Mouse (Mus musculus) ovary, adult 18-20 months (tissue): Measurements from ENCODE around the gene Txlng.
"Not testable (repeated sequence)": the region's sequence is repeated elsewhere in the genome, so short reads cannot be mapped to it uniquely, and the experiment has no call there.

Experiments used
- DNase-seq: peaks from one replicate; pipeline ENCODE4 v3.0.0; 2022; ENCODE audit warnings: low spot score, mixed read lengths

Gene Txlng

DNA sequence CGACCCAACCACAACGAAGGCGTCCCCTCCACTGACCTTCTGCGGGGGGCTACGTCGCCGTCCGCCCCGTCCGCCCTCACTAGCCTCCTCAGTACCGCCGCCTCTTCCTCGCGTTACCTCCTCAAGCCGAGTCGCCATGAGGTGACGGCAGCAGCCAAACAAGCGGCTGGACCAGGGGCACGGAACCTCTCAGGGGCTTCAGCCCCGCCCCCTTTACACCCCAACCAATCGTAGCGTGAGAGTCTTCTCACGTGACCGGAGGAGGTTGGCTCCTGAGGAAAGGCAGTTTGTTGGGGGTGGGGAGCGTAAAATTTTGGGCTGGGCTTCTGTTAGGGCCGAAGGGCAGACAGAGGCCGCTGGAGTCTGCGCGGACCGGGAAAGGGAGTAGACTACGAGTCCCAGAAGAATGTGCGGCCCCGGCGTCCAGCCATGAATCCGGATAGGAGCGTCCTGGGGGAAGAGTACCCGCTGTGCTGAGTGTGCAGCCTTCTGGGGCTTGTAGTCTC lies at the start of gene Txlng:
TSS of gene Txlng (minus strand) at position 252 of the 506 bp plus-strand sequence.
- peak; percentile 97 for DNase-seq

DNA sequence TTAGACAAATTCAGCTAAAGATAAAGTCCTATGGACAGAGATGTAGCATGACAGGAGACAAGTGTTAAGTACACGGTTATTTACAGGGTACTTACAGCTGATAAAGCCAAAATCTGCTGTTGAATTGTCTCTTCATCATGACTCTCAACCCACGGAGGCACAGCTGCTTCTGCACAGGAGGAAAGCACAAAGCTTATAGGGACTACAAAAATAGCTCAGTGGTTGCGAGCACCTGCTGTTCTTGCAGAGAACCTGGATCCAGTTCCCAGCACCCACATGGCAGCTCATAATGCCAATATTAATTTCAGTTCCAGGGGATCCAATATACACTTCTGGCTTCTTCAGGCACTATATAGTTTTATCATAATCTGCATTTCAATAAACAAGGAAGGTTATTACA lies 49.0 kb upstream of the Txlng start:
- DNase-seq: no peak

DNA sequence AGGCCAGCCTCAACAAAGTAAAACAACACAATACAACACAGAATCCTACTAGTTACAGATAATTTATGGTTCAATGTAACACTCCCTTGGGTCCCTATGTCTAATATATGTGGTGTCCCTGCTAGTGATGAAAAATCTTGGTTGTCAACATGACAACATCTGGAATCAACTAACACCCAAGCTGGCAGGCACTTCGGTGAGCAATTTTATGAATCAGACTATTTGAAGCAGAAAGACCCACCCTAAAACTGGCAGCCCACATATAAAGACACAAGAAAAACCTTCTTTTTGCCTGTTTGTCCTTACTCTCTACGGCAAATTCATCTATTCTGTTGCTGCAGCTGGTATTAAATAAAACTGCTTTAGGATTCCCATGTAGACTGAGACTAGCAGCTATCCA lies 44.5 kb upstream of the Txlng start:
- DNase-seq: no peak

DNA sequence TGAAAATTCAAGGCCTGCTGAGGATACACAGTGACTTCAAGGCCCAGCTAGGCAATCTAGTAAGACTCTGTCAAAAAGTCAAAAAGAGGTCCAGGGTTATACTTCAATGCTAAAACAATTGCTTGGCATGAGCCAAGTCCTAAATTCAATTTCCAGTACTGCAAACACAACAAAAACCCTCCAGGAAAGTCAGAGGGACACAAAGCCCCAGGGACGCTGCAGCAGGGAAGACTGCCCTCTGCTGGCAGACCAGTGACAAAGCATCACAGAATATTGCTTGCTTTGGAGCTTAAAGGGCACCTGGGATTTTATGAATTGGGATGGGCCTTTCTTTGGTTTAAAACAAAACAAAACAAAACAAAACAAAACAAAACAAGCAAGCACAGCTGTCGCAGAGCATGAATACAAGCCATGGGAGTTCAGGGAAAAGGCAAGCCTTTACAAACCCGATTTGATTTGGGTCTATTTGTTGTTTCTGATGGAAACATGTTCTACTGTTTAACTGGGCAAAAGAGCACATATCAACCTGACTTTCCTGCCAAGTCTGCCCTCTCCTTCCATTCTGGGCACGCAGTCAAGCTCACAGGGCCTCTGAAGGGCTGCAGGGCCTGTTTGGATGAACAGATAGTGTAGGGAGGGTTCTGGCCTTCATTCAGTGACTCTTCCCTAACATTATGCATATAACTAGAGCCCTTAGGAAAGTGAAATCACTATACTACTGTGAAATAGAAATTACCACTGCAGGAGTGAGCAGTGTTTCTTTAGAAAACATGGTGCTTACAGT lies 42.7 kb upstream of the Txlng start:
- peak; percentile 30 for DNase-seq

GRCm38 (mm10) chrX:162868294-162868965 lies 39.2 kb upstream of the Txlng start:
- DNase-seq: peak; percentile 26

DNA sequence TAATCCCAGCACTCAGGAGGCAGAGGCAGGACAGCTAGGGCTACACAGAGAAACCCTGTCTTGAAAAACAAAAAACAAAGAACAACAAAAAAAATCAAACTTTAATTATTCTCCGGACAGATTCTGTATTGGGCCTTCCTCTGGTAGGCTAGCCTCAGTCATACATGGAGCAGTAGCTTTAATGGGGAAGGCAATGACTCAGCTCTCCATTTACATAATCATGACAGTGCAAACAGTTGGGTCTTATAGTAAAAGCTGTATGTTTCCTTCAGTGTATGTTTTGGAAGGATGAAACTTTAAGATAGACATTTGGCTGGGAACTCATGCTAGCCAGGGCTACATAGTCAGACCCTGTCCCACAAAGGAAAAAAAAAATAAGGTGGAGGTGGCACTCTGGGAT lies 19.4 kb upstream of the Txlng start:
- DNase-seq: no peak

DNA sequence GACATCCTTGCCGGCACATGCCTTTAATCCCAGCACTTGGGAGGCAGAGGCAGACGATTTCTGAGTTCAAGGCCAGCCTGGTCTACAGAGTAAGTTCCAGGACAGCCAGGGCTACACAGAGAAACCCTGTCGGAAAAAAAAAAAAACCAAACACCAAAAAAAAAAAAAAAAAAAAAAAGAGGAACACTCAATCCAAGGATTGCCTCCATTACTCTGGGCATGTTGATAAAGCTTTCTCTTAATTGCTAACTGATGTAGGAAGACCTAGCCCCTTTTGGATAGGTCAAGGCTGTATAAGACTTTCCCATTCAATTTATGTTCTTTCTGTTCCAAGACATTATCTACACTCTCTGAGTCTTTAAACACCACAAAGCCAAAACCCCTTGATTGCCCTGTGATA lies 16.3 kb upstream of the Txlng start:
- DNase-seq: no peak

DNA sequence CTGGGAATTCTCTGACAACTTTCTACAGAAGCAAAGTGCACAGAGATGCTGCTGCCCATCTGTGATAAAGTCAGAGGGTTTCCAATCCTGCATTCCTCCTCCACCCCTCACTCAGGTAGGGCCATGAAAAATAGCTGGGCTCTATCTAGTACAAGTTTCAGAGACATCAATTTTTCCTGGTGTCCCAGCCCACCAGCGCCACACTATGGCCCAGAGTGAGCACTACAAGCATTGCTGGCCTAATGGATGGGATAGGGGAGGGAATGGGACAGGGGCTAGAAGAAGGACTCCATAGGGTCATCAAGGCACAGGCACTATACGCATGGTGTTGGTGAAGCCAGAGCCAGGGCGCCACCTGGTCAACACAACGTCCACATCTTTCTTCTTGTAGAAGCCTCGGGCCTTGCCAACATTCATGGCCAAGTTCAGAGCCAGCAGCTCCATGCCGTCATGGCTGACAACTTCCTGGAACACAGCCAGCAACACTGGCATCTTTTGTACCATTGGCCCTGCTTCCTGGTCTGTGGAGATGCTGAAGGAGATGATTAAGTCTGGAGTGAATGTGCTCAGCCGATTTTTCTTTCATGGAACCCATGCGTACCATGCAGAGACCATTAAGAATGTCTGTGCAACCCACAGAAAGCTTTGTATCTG lies 15.3 kb upstream of the Txlng start:
- DNase-seq: no peak

DNA sequence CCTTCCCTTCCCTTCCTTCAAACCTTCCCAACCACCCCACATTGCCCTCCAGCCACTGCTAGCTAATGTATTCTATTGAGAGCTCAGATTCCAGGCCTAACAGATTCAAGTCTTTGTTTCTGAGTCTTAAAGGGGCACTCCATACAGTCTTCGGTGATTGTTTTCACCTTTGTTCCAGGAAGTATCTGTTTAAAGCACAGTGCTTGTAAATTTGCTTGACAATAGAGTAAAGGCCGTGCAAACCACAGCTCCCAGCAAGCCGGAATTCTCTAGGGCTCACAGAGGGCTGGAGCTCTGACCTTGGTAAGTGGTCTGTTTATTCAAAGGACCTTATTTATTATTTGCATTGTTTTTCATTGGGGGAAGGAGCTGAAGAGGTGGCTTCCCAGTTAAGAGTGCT lies 2.8 kb upstream of the Txlng start:
- DNase-seq: no peak

DNA sequence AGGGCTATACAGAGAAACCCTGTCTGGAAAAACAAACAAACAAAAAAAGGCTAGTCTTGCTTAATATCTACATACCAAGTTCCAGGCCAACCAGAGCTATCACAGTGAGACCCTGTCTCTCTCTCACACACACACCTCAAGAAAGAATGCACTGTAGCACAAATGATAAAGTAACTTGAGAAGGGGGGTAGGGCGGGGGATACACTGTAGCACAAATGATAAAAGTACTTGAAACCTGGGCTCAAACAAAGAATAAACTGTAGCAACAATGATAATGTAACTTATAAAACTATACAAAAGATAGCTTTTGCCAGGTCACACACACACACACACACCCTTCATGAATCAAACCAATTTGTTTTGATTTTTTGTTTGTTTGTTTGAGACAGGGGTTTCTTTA lies 2.3 kb upstream of the Txlng start:
- DNase-seq: no peak

DNA sequence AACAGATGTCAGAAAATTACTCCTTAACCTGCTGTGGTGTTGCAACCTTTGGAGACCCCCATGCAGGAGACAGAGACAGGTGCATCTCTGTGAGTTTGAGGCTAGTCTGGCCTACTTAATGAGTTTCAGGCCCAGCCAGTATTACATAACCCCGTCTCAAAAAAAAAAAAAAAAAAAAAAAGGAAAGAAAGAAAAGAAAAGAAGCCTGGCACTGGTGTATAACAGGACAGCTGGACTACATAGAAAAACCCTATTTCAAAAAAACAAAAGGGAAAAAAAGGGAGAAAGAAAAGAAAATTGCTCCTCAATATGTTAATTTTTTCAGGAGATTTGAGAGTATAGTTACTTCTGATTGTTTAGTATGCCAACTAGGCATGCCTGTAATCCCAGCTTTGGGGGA lies 1.8 kb upstream of the Txlng start:
- DNase-seq: no peak

DNA sequence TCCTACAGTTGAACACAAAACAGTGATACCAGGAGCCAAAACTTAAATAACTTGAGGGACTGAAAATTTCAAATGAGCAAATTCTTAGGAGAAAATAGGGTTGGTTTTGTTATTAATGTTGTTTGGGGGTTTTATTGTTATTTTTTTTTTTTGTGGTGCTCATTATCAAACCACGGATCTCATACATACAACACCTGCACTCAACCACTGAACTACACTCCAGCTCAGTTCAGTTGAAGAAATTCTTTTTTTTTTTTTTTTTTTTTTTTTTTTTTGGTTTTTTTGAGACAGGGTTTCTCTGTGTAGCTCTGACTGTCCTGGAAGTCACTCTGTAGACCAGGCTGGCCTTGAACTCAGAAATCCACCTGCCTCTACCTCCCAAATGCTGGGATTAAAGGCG lies 1.1 kb upstream of the Txlng start:
- DNase-seq: not testable (repeated sequence)

- DNase-seq: no peak
Measured at GRCm38 (mm10) chrX:162829741-162830140, 487 bp upstream of the Txlng start.

GRCm38 (mm10) chrX:162828783-162829182 lies 471 bp downstream of the Txlng start:
- DNase-seq: no peak

- no peak for DNase-seq
Measured at GRCm38 (mm10) chrX:162828016-162828415, 1.2 kb downstream of the Txlng start.

- DNase-seq: peak; percentile 6
Measured at GRCm38 (mm10) chrX:162800371-162800770, 28.9 kb downstream of the Txlng start.

DNA sequence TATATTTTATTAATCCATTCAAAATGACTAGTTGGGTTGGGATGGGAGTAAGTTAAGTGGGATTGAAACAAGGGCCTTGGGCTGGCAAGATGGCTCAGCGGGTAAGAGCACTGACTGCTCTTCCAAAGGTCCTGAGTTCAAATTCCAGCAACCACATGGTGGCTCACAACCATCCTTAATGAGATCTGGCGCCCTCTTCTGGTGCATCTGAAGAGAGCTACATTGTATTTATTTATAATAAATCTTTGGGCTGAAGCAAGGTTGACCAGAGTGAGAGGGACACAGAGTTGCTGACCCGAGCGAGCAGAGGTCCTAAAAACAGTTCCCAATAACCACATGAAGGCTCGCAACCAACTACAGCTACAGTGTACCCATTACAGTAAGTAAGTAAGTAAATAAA lies 37.9 kb downstream of the Txlng start:
- DNase-seq: not testable (repeated sequence)

DNA sequence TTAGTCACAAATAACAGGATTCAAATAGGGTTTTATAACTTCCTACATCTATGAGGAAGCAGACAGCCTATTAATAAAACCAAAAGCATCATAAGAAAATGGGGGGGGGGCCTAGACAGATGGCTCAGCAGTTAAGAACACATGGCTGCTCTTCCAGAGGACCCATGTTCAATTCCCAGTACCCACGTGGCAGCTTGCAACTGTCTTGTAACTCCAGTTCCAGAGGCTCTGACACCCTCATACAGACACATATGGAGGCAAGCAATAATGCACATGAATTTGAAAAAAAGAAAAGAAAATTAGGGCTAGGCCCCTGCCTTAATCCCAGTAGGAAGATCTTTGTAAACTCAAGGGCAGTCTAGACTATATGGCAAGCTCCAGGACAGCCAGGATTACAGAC lies 40.9 kb downstream of the Txlng start:
- no peak for DNase-seq

DNA sequence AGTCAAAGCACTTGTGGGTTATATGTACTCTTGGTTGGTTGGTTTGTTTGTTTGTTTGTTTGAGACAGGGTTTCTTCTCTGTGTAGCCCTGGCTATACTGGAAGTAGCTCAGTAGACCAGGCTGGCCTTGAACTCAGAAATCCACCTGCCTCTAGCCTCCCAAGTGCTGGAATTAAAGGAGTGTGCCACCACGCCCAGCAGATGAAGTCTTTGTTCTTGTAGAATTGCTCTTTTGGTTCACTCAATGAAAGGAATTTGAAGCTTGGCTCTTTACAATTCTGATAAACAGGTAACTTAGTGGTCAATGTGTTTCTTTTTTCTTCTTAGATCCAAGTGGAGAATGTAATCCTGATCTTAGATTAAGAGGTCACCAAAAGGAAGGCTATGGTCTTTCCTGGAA lies 58.5 kb downstream of the Txlng start:
- no peak for DNase-seq

GRCm38 (mm10) chrX:162761716-162762395 lies 67.4 kb downstream of the Txlng start:
- no peak for DNase-seq

DNA sequence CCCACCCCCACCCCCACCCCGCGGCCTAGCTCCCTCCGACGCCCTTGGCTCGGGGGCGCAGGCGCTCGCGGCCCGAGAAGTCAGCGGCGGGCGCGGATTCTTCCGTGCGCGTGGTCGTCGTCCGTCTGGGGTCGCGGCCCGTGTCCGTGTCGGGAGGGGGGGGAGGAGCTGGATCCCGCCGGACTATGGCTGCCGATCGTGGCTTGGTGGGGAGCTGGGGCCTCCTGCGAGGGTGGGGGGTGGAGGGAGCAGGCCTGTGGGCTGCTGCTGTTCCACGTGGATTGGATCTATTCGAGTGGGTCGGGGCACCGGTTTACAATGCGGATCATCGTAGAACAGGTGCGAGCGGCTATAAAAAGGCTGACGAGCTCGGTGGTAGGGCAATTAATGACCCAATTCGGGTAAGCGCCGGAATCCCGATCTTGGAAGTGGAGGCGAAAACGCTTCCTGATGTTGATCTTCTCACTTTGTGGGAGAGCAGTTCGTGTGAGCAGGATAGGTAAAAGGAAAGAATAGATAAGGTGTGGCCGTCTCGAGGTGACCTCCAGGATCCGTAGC lies 68.2 kb downstream of the Txlng start:
- no peak for DNase-seq
